Mouse (Mus musculus) CH12.LX (cell line): Measurements from ENCODE around the gene Dyrk3. TPM values are rescaled to one million over a fixed set of nuclear protein-coding genes. Genes with fewer than 3 reads are reported as not detected.

Experiments
- DNase-seq: peaks from one replicate; pipeline ENCODE4 v3.0.0-alpha.2; 2013; ENCODE audit errors: extremely low read depth
- H3K27ac ChIP-seq: 2 replicates; pipeline ENCODE4 v1.5.1; 2012; ENCODE audit warnings: low read depth, mild to moderate bottlenecking, control low read depth, moderate library complexity; ENCODE audit not compliant: insufficient read depth
- H3K27me3 ChIP-seq: replicated peaks from 2 replicates; pipeline ENCODE3; 2012; ENCODE audit warnings: inconsistent platforms
- H3K36me3 ChIP-seq, 2 experiments: replicated peaks in 1 of 2; 2 replicates each; pipeline versions ENCODE3 to v1.6.1; 2012; ENCODE audit warnings: inconsistent platforms in 1 of 2, low read length in 1 of 2, mild to moderate bottlenecking in 1 of 2, mixed read lengths in 1 of 2, moderate library complexity in 1 of 2; ENCODE audit not compliant: control insufficient read depth in 1 of 2, insufficient read depth in 1 of 2
- H3K4me1 ChIP-seq, 2 experiments: 2 replicates each; pipeline ENCODE4 v1.6.1; 2012; ENCODE audit warnings: inconsistent platforms in 1 of 2, moderate library complexity in 1 of 2; ENCODE audit not compliant: insufficient read depth in 2 of 2, control insufficient read depth in 1 of 2
- H3K4me2 ChIP-seq: 2 replicates; pipeline ENCODE4 v1.6.1; 2012; ENCODE audit warnings: low read depth, mild to moderate bottlenecking, control low read depth; ENCODE audit not compliant: poor library complexity, insufficient read depth, severe bottlenecking
- H3K4me3 ChIP-seq, 3 experiments: fragments of 150-350 bp in 1 of 3; sonication (generic) in 1 of 3; replicated peaks in 1 of 3; 2 replicates each; pipeline versions ENCODE3 to v1.5.1; 2011 to 2012; ENCODE audit warnings: low read depth in 2 of 3, low read length in 2 of 3, mild to moderate bottlenecking in 2 of 3, moderate library complexity in 2 of 3, control low read depth in 1 of 3, improper control_type of control experiment in 1 of 3, inconsistent platforms in 1 of 3, mixed read lengths in 1 of 3; ENCODE audit not compliant: poor library complexity in 1 of 3
- H3K79me2 ChIP-seq: replicated peaks from 2 replicates; pipeline ENCODE4 v1.6.1; 2012; ENCODE audit warnings: mild to moderate bottlenecking, moderate library complexity; ENCODE audit not compliant: control insufficient read depth, poor library complexity, insufficient read depth, severe bottlenecking; ENCODE audit errors: extremely low read depth
- H3K9ac ChIP-seq: 2 replicates; pipeline ENCODE4 v1.6.1; 2012; ENCODE audit warnings: low read depth, mild to moderate bottlenecking, control low read depth, moderate library complexity; ENCODE audit not compliant: insufficient read depth
- H3K9me3 ChIP-seq: replicated peaks from 2 replicates; pipeline ENCODE3; 2012; ENCODE audit warnings: low read length, inconsistent platforms, mixed read lengths
- BHLHE40 ChIP-seq: IDR thresholded peaks from 2 replicates; pipeline ENCODE4 v1.6.1; 2011; ENCODE audit warnings: mild to moderate bottlenecking, low read depth, low read length, improper control_type of control experiment
- CHD1 ChIP-seq: IDR thresholded peaks from 2 replicates; pipeline ENCODE4 v1.6.1; 2012; ENCODE audit warnings: low read depth, low read length, improper control_type of control experiment, inconsistent platforms
- CHD2 ChIP-seq: IDR thresholded peaks from 2 replicates; pipeline ENCODE4 v1.6.1; 2011; ENCODE audit warnings: low read length, improper control_type of control experiment
- CTCF ChIP-seq, 2 experiments: IDR thresholded peaks in 1 of 2; conservative IDR thresholded peaks in 1 of 2; 2 replicates each; pipeline ENCODE4 v1.5.1; 2011 to 2012; ENCODE audit warnings: low read depth in 2 of 2, low read length in 2 of 2, improper control_type of control experiment in 1 of 2, inconsistent platforms in 1 of 2, mild to moderate bottlenecking in 1 of 2, moderate library complexity in 1 of 2
- E2F4 ChIP-seq: IDR thresholded peaks from 2 replicates; pipeline ENCODE4 v1.6.1; 2011; ENCODE audit warnings: low read depth, low read length, improper control_type of control experiment; ENCODE audit not compliant: insufficient replicate concordance
- ELF1 ChIP-seq: IDR thresholded peaks from 2 replicates; pipeline ENCODE4 v1.6.1; 2014; ENCODE audit warnings: low read depth, mild to moderate bottlenecking, inconsistent platforms, low read length, improper control_type of control experiment
- EP300 ChIP-seq: IDR thresholded peaks from 2 replicates; pipeline ENCODE4 v1.6.1; 2011; ENCODE audit warnings: low read length, improper control_type of control experiment
- ETS1 ChIP-seq: conservative IDR thresholded peaks from 2 replicates; pipeline ENCODE4 v1.6.1; 2012; ENCODE audit warnings: low read depth, mild to moderate bottlenecking, inconsistent platforms, low read length, improper control_type of control experiment, moderate library complexity
- GABPA ChIP-seq: IDR thresholded peaks from 2 replicates; pipeline ENCODE4 v1.6.1; 2012; ENCODE audit warnings: low read depth, low read length, improper control_type of control experiment, inconsistent platforms; ENCODE audit not compliant: insufficient replicate concordance
- HCFC1 ChIP-seq: IDR thresholded peaks from 2 replicates; pipeline ENCODE4 v1.6.1; 2012; ENCODE audit warnings: low read depth, mild to moderate bottlenecking, inconsistent platforms, low read length, improper control_type of control experiment
- IRF4 ChIP-seq: IDR thresholded peaks from 2 replicates; pipeline ENCODE4 v1.6.1; 2014; ENCODE audit warnings: low read depth, mild to moderate bottlenecking, inconsistent platforms, low read length, improper control_type of control experiment
- JUN ChIP-seq: IDR thresholded peaks from 2 replicates; pipeline ENCODE4 v1.6.1; 2011; ENCODE audit warnings: low read depth, mild to moderate bottlenecking, low read length, improper control_type of control experiment, moderate library complexity; ENCODE audit not compliant: insufficient read depth
- JUND ChIP-seq: conservative IDR thresholded peaks from 2 replicates; pipeline ENCODE4 v1.6.1; 2011; ENCODE audit warnings: low read depth, low read length, improper control_type of control experiment
- KAT2A ChIP-seq: IDR thresholded peaks from 2 replicates; pipeline ENCODE4 v1.6.1; 2012; ENCODE audit warnings: low read length, improper control_type of control experiment, inconsistent platforms; ENCODE audit not compliant: insufficient replicate concordance
- MAFK ChIP-seq: IDR thresholded peaks from 2 replicates; pipeline ENCODE4 v1.6.1; 2011; ENCODE audit warnings: low read length, improper control_type of control experiment; ENCODE audit not compliant: insufficient replicate concordance
- MAX ChIP-seq: IDR thresholded peaks from 2 replicates; pipeline ENCODE4 v1.6.1; 2011; ENCODE audit warnings: low read length, improper control_type of control experiment
- MAZ ChIP-seq: IDR thresholded peaks from 2 replicates; pipeline ENCODE4 v1.6.1; 2012; ENCODE audit warnings: low read depth, mild to moderate bottlenecking, inconsistent platforms, low read length, improper control_type of control experiment, moderate library complexity
- MEF2A ChIP-seq: IDR thresholded peaks from 2 replicates; pipeline ENCODE4 v1.6.1; 2014; ENCODE audit warnings: low read depth, mild to moderate bottlenecking, inconsistent platforms, low read length, improper control_type of control experiment, borderline replicate concordance
- MXI1 ChIP-seq: IDR thresholded peaks from 2 replicates; pipeline ENCODE4 v1.6.1; 2011; ENCODE audit warnings: mild to moderate bottlenecking, low read depth, low read length, improper control_type of control experiment
- MYC ChIP-seq: IDR thresholded peaks from 2 replicates; pipeline ENCODE4 v1.6.1; 2011; ENCODE audit warnings: low read depth, mild to moderate bottlenecking, improper control_type of control experiment, low read length
- NELFE ChIP-seq: IDR thresholded peaks from 2 replicates; pipeline ENCODE4 v1.6.1; 2011; ENCODE audit warnings: low read depth, low read length, improper control_type of control experiment
- NRF1 ChIP-seq: IDR thresholded peaks from 2 replicates; pipeline ENCODE4 v1.6.1; 2014; ENCODE audit warnings: low read depth, mild to moderate bottlenecking, inconsistent platforms, low read length, improper control_type of control experiment, moderate library complexity
- PAX5 ChIP-seq: IDR thresholded peaks from 2 replicates; pipeline ENCODE4 v1.6.1; 2012; ENCODE audit warnings: low read length, inconsistent platforms, mixed read lengths
- POLR2A ChIP-seq: IDR thresholded peaks from 2 replicates; pipeline ENCODE4 v1.6.1; 2011; ENCODE audit warnings: low read depth, mild to moderate bottlenecking, improper control_type of control experiment, low read length
- POLR2AphosphoS2 ChIP-seq: IDR thresholded peaks from 2 replicates; pipeline ENCODE4 v1.6.1; 2011; ENCODE audit warnings: low read depth, low read length, improper control_type of control experiment
- RAD21 ChIP-seq: IDR thresholded peaks from 2 replicates; pipeline ENCODE4 v1.6.1; 2011; ENCODE audit warnings: low read depth, mild to moderate bottlenecking, low read length, improper control_type of control experiment, moderate library complexity
- RCOR1 ChIP-seq: conservative IDR thresholded peaks from 2 replicates; pipeline ENCODE4 v1.6.1; 2012; ENCODE audit warnings: low read depth, mild to moderate bottlenecking, inconsistent platforms, low read length, improper control_type of control experiment
- SIN3A ChIP-seq: IDR thresholded peaks from 2 replicates; pipeline ENCODE4 v1.6.1; 2012; ENCODE audit warnings: low read length, improper control_type of control experiment, inconsistent platforms
- SMC3 ChIP-seq: IDR thresholded peaks from 2 replicates; pipeline ENCODE4 v1.6.1; 2011; ENCODE audit warnings: low read depth, low read length, improper control_type of control experiment
- TBP ChIP-seq: conservative IDR thresholded peaks from 2 replicates; pipeline ENCODE4 v1.6.1; 2011; ENCODE audit warnings: low read depth, low read length, improper control_type of control experiment
- TCF12 ChIP-seq: IDR thresholded peaks from 2 replicates; pipeline ENCODE4 v1.6.1; 2014; ENCODE audit warnings: low read depth, mild to moderate bottlenecking, inconsistent platforms, low read length, improper control_type of control experiment
- UBTF ChIP-seq: IDR thresholded peaks from 2 replicates; pipeline ENCODE4 v1.6.1; 2012; ENCODE audit warnings: low read depth, mild to moderate bottlenecking, inconsistent platforms, low read length, improper control_type of control experiment, moderate library complexity
- USF1 ChIP-seq: IDR thresholded peaks from 2 replicates; pipeline ENCODE4 v1.6.1; 2014; ENCODE audit warnings: low read depth, mild to moderate bottlenecking, inconsistent platforms, low read length, improper control_type of control experiment
- USF2 ChIP-seq: conservative IDR thresholded peaks from 2 replicates; pipeline ENCODE4 v1.6.1; 2011; ENCODE audit warnings: low read depth, low read length, improper control_type of control experiment
- ZC3H11A ChIP-seq: IDR thresholded peaks from 2 replicates; pipeline ENCODE4 v1.6.1; 2012; ENCODE audit warnings: low read depth, mild to moderate bottlenecking, inconsistent platforms, low read length, improper control_type of control experiment
- ZKSCAN1 ChIP-seq: IDR thresholded peaks from 2 replicates; pipeline ENCODE4 v1.6.1; 2012; ENCODE audit warnings: low read depth, inconsistent platforms, low read length, improper control_type of control experiment, borderline replicate concordance
- ZMIZ1 ChIP-seq: IDR thresholded peaks from 2 replicates; pipeline ENCODE4 v1.6.1; 2012; ENCODE audit warnings: low read depth, mild to moderate bottlenecking, inconsistent platforms, low read length, improper control_type of control experiment
- ZNF384 ChIP-seq: IDR thresholded peaks from 2 replicates; pipeline ENCODE4 v1.6.1; 2012; ENCODE audit warnings: low read depth, low read length, improper control_type of control experiment, inconsistent platforms
- dilution Hi-C: fragments of 300-500 bp; cut with MboI; formaldehyde crosslinking; loops from 2 replicates; pipeline ENCODE4 v1.14.3; 2020; ENCODE audit warnings: low sequenced_read_pairs; ENCODE audit not compliant: extremely low pct_unique_long_range_greater_than_20kb, extremely low pct_ligation_motif_present
- in situ Hi-C: fragments of 300-500 bp; cut with MboI; formaldehyde crosslinking; loops from 3 replicates; pipeline ENCODE4 v1.14.3; 2019; ENCODE audit warnings: low sequenced_read_pairs, low pct_ligation_motif_present, low pct_unique_long_range_greater_than_20kb, mixed read lengths
- polyA plus RNA-seq: library from polyadenylated mRNA; unstranded; fragments of >175 nt; gene quantifications from 2 replicates; pipeline ENCODE4 v1.2.1, GENCODE M21; 2012; ENCODE audit warnings: low read depth; ENCODE audit not compliant: insufficient read length
- total RNA-seq, 2 experiments: library from RNA; depleted of rRNA; stranded (reverse); fragments of 300-350 nt in 1 of 2; fragments of >200 nt in 1 of 2; gene quantifications; 2 replicates each; pipeline ENCODE4 v1.2.3; 2012 to 2014

Gene Dyrk3
- total and polyA plus RNA-seq, 3 experiments: 6.4 to 10.1 (median 8.2) TPM

DNA sequence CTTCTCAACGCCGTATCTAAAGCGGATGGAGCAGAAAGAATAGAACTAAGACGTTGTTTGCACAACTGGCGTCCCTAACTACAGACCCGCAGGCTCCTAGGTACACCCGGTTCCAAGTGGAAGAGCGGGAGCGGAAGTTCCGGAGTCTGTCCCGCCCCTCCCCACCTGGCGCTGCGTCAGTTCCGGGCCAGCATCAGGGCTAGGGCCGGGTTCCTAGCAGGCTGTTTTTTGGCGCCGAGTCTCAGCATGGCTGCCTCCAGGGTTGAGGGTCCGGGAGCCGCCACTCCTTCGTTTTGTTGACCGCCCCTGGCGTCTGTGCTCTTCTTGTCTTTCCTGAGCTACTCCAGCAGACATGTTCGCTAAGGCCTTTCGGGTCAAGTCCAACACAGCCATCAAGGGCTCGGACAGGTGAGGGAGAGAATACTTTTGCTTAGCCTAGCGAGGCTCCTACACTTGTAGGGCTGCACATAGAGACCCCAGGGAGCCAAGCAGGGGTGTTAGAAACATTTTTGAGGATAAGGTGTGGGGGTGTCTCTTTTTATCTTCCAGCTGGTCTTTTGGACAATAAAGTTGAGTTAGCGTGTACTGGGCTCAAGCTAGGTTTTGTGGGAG lies 15.0 kb upstream of the Dyrk3 start, which contains the start of gene Eif2d:
Gene Eif2d, plus strand, starts transcription at position 164 of the 612 bp plus-strand sequence.
- Histone ChIP-seq H3K79me2 (peaks cover 20% of the 10 kb centered on the region), H3K27me3 (no peaks in the 10 kb centered on the region), H3K36me3 (peaks cover 3 to 10% of the 10 kb centered on the region in 2 experiments), H3K27ac (no peak within 1 kb of the TSS), H3K9ac (peak within 1 kb of the TSS; percentile 68), H3K4me1 (peaks cover under 1 to 24% of the 10 kb centered on the region in 2 experiments; a peak in 3 of 4 replicates), H3K4me2 (peak within 1 kb of the TSS; percentile 90), H3K9me3 (no peaks in the 10 kb centered on the region), H3K4me3 (peak within 1 kb of the TSS; percentile 67 to 94 (median 89))
- peak; percentile 91 for DNase-seq
- in situ Hi-C loops (no loop called here), dilution Hi-C loops (no loop called here)
- TF ChIP-seq MAZ (peak; percentile 47; the same call in 1 of the 2 replicates), E2F4 (no peak), MXI1 (peak; percentile 80), KAT2A (peak; percentile 64; the same call in 1 of the 2 replicates), CHD2 (no peak), JUND (no peak), USF2 (no peak), CHD1 (no peak), TBP (0 out of 2 replicates have a peak, but pooled peaks have one; percentile 42), MAFK (no peak), SIN3A (peak; percentile 93), ZC3H11A (no peak), GABPA (no peak; the same call in 1 of the 2 replicates), POLR2A (peak; percentile 87), HCFC1 (peak; percentile 84), MEF2A (0 out of 2 replicates have a peak, but pooled peaks have one; percentile 18), IRF4 (no peak), NRF1 (no peak; the same call in 1 of the 2 replicates), RAD21 (no peak; the same call in 1 of the 2 replicates), BHLHE40 (no peak), UBTF (no peak), CTCF (conservative IDR thresholded peaks at IDR 0.05 in 1 of 2, IDR thresholded peaks at IDR 0.05 in 1 of 2; ENCODE audit: low read depth in 2 of 2, low read length in 2 of 2) (no peak), NELFE (peak; percentile 81; the same call in 1 of the 2 replicates), RCOR1 (no peak), ZNF384 (no peak), SMC3 (no peak), ETS1 (no peak), TCF12 (peak; percentile 88), USF1 (no peak), JUN (no peak), ZMIZ1 (0 out of 2 replicates have a peak, but pooled peaks have one; percentile 49), PAX5 (no peak), MAX (no peak), EP300 (no peak), ZKSCAN1 (no peak), POLR2AphosphoS2 (peak; percentile 46; the same call in 1 of the 2 replicates), MYC (no peak; the same call in 1 of the 2 replicates), ELF1 (peak; percentile 92)
